Mouse (Mus musculus) ovary, adult 2 months (tissue): ENCODE results near the gene Olfr133. TPM values are rescaled to one million over a fixed set of nuclear protein-coding genes. Genes with fewer than 3 reads are reported as not detected.

ENCODE experiments used
- polyA plus RNA-seq: library from polyadenylated mRNA; depleted of rRNA; stranded (reverse); fragments of >200 nt; gene quantifications from 2 replicates; pipeline ENCODE4 v1.2.3, GENCODE M21; 2012; rRNA removed

Gene Olfr133
- polyA plus RNA-seq: not detected in 2 replicates

DNA sequence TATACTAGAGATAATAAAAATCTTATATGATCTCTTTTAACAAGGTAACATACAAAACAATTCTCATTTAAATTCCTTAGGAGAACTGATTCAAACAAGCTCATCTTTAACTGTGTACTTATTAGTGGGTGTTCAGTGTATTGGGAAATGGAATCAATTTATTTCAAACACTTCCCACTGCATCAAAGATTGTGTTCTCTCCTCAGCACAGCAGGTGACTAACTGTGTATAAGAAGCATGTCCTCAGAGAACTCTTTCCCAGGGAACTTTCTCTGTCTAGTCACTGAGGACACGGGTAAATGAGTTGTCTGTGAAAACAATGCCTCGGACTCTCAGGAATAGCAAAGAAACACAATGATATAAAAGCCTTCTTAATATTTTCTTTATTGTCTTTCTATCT lies at the start of gene Olfr133:
Gene Olfr133, plus strand, starts transcription at position 301 of the 400 bp plus-strand sequence.

GRCm38 (mm10) chr17:38134426-38134825 lies 10.7 kb upstream of the Olfr133 start, which contains the start of gene Olfr132:
Gene Olfr132, minus strand, starts transcription at chr17:38134526.

GRCm38 (mm10) chr17:38171088-38171487 lies 26.0 kb downstream of the Olfr133 start, which contains the start of gene Olfr134:
Gene Olfr134, plus strand, starts transcription at chr17:38171388.

Other genes starting within 250 kb of the Olfr133 start
- gene Olfr127, start 244.8 kb upstream of the Olfr133 start, polyA plus RNA-seq: not detected in 2 replicates
- not detected in 2 replicates for gene Olfr128, start 224.7 kb upstream of the Olfr133 start, polyA plus RNA-seq
- gene Olfr761, start 192.2 kb upstream of the Olfr133 start, polyA plus RNA-seq: not detected in 2 replicates
- gene Olfr129, start 85.2 kb upstream of the Olfr133 start, polyA plus RNA-seq: not detected in 2 replicates
- not detected in 2 replicates for gene Olfr130, start 81.4 kb upstream of the Olfr133 start, polyA plus RNA-seq
- not detected in 2 replicates for gene Olfr131, start 56.6 kb upstream of the Olfr133 start, polyA plus RNA-seq
- not detected in 2 replicates for gene Olfr132, start 10.8 kb upstream of the Olfr133 start, polyA plus RNA-seq
- not detected in 2 replicates for gene Olfr134, start 26.1 kb downstream of the Olfr133 start, polyA plus RNA-seq
- gene Olfr135, start 59.1 kb downstream of the Olfr133 start, polyA plus RNA-seq: not detected in 2 replicates
- not detected in 2 replicates for gene Olfr138, start 115.8 kb downstream of the Olfr133 start, polyA plus RNA-seq
- not detected in 2 replicates for gene Olfr137, start 162.3 kb downstream of the Olfr133 start, polyA plus RNA-seq
- gene Olfr136, start 184.6 kb downstream of the Olfr133 start, polyA plus RNA-seq: not detected in 2 replicates